ENCODE assay signal across 20 mouse cellular contexts in the genomic region with DNA sequence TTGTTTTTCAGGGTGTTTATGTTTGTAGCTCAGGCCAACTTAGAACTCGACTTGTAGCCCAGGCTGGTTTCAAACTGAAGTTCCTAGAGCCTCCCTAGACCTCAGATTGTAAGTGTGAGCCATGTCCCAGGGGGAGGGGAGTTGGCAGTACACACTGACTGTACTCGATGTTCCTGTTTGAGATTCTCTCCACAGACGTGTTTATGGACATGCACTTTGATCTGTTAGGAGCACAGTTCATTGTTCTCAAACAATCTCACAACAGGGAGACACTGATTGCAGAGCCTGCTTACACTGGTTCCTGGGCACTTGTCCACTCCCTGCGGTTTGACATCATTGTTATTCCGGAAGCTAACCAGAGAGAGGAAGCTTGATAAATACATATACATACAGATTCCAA. TPM values are rescaled to one million over a fixed set of nuclear protein-coding genes. Genes with fewer than 3 reads are reported as not detected.
DNase-seq lines count a peak whose midpoint lies in the region; TF ChIP-seq lines count a peak whose summit lies in the region.
"Had no signal": no experiment of that assay in that cellular context is flagged by ENCODE, and none has a peak within 500 bp of the region (broad histone marks: within the 10 kb centered on the region; RNA-seq: fewer than 3 reads in every experiment).

No protein-coding gene starts in this region.

- DNase-seq in layer of hippocampus, adult 2 months (ENCODE audit: low spot score in 2 of 2), result no peak
- no peak for DNase-seq in layer of hippocampus, adult 9-11 months
- DNase-seq in testis, postnatal 14 days (ENCODE audit: low spot score), result peak; percentile 46
- no peak for DNase-seq in testis, postnatal 10 days (ENCODE audit: low spot score)
- peak; percentile 52 for DNase-seq in lung, postnatal 10 days
- DNase-seq in thymus, postnatal 36 days, result no peak
- no peak for DNase-seq in B cell, adult 2 months
- DNase-seq: cerebellum, adult 18-20 months; gastrocnemius, adult 2 months; heart, postnatal 14 days; lung, embryonic 14.5 days; thymus, adult 18-20 months had no signal

- peak overlapping the region; percentile 84 for H3K27ac ChIP-seq in layer of hippocampus, adult 2 months
- H3K27ac ChIP-seq: embryonic facial prominence, embryonic 10.5 days; gastrocnemius, adult 2 months; hindbrain, embryonic 12.5 days; limb, embryonic 12.5 days; midbrain, embryonic 13.5 days; neural tube, embryonic 12.5 days had no signal

- no peak for TF ChIP-seq CTCF in layer of hippocampus, adult 2 months (conservative IDR thresholded peaks at IDR 0.05)

- H3K4me3 ChIP-seq in layer of hippocampus, adult 2 months, result no peak overlapping the region
- H3K4me3 ChIP-seq: embryonic facial prominence, embryonic 10.5 days; gastrocnemius, adult 2 months; hindbrain, embryonic 12.5 days; limb, embryonic 12.5 days; midbrain, embryonic 13.5 days; neural tube, embryonic 12.5 days had no signal

RNA-seq across cellular contexts. Expression of gene Tmc7, which starts 12.5 kb away (rescaled TPM):
- total RNA-seq in layer of hippocampus, adult 2 months (2021), result 10 to 100 TPM; 15.0 to 16.8 TPM
- total RNA-seq: common myeloid progenitor, adult 5-6 weeks had no signal

RNA-seq across cellular contexts. Expression of gene Tmc5, which starts 25.1 kb away (rescaled TPM):
- total RNA-seq in layer of hippocampus, adult 2 months (2021), result under 1 TPM; 0.32 to 0.69 TPM
- total RNA-seq: adrenal gland, postnatal 36 days; common myeloid progenitor, adult 5-6 weeks; gastrocnemius, adult 2 months; megakaryocyte, adult 5-6 weeks had no signal

RNA-seq across cellular contexts. Expression of gene Coq7, which starts 38.9 kb away (rescaled TPM):
- 10 to 100 TPM; 35.3 to 35.4 TPM for total RNA-seq in layer of hippocampus, adult 2 months (2021)

Comparison
In these comparisons a context has a peak if more than half of its experiments do, and no peak if none do; other contexts are left out.
1. DNase-seq: peak in testis, postnatal 14 days (single experiment) and lung, postnatal 10 days (single experiment); none in layer of hippocampus, adult 2 months (0 of 2), layer of hippocampus, adult 9-11 months (single experiment), testis, postnatal 10 days (single experiment), thymus, postnatal 36 days (0 of 2) and B cell, adult 2 months (0 of 2).